Mouse (Mus musculus): ENCODE results near the gene Aldoc.

DNA sequence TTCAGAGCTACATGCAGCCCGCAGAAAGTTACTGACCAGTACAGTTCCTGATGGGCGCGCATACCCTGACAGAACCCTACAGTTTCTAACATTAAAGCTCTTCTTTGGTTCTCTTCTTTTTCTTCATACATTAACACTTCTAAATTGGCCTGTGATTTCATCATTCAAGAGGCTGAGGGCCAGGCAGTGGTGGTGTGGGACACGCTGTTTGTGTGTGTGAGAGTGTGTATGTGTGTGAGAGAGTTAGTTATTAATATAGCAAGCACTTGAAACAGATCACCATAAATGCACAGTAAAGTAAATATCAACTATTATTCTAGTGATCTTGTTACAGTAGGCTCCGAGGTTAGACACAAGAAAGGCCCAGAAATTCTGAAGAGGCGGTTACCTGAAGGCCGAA is 21.9 kb upstream of the Aldoc start:
- TF ChIP-seq CTCF (IDR thresholded peaks at IDR 0.05; ENCODE audit: extremely low read depth, insufficient read depth, insufficient read length, insufficient replicate concordance) (no peak), POLR2A (IDR thresholded peaks at IDR 0.05; ENCODE audit: low read depth, low read length) (no peak)
